Mouse (Mus musculus): ENCODE results near the gene Gsx1.

Gsx1 gene

GRCm38 (mm10) chr5:147188571-147188975 is at the start of gene Gsx1:
TSS of gene Gsx1 (plus strand) at chr5:147188696.
- DNase-seq (ENCODE audit: low read depth in 1 of 2, low spot score in 2 of 2), result no peak

DNA sequence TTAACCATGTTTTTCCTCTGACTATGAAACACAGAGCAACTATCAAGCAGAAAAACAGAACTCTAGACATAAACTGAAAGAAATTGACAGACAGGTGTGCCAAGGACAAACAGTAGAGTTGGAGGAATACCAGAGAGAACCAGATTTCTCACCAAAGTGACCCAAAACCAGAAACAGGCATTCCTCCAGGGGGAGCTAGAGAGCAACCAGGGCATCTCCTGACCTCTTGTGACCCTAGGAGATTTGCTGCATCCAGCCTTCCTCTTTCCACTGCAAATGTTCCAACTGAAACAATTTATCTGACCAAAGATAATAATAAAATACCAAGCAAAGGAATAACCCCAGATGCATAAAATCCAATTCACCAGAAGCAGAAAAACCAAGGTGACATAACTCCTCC is 41.2 kb upstream of the Gsx1 start:
- no peak for DNase-seq (ENCODE audit: low read depth in 1 of 2, low spot score in 2 of 2)

DNA sequence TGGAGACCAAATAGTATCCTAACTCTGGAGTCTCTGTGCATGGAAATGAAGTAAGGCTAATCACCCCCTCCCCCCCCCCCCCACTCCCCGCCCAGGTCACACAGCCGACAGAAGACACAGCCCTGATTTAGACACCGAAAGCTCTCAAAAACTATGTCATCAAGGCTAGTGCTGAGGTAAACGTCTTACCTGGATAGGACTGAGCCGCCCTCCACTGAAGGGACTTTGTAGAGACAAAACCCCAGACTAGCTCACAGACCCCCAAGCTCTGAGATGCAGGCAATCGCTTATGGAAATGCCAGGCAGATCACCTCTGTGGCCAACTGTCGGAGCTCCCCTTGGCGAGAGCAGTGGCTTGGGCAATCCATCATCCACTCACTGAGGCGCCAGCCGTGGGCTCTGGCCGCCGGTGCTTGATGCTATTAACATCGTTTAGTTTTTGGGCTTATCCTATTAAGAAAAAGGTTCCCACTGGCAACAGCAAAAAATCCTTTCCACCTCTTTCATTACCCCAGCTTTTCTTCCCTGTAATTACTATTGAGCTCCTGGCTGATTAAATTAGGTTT is 33.6 kb upstream of the Gsx1 start:
- DNase-seq (ENCODE audit: low read depth in 1 of 2, low spot score in 2 of 2), result no peak

- no peak for DNase-seq (ENCODE audit: low read depth in 1 of 2, low spot score in 2 of 2)
These were observed 32.9 kb upstream of the Gsx1 start for GRCm38 (mm10) chr5:147155449-147156133.

GRCm38 (mm10) chr5:147156376-147156775 is 32.1 kb upstream of the Gsx1 start:
- no peak for DNase-seq (ENCODE audit: low read depth in 1 of 2, low spot score in 2 of 2)

GRCm38 (mm10) chr5:147157441-147157840 is 31.1 kb upstream of the Gsx1 start:
- DNase-seq (ENCODE audit: low read depth in 1 of 2, low spot score in 2 of 2), result no peak

DNA sequence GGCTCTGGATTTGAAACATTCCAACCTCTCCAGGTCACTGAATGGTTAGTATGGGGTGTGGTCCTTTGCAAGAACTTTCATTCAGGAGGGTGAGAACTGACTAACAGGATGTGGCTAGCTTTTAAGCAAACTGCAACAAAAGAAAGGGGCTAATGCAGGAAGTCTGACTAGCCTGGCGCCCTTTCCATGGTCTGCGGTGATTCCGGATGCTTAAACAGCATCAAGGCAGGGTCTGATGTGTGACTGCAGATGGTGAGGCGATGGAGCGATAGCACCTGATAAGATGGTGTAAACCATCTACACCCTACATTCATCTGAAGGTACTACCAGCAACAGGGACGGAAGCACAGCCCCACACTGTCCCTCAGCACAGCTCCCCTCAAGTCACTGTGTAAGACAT is 29.2 kb upstream of the Gsx1 start:
- no peak for DNase-seq (ENCODE audit: low read depth in 1 of 2, low spot score in 2 of 2)

- no peak for DNase-seq (ENCODE audit: low read depth in 1 of 2, low spot score in 2 of 2)
These were observed 28.7 kb upstream of the Gsx1 start for GRCm38 (mm10) chr5:147159792-147160191.

DNA sequence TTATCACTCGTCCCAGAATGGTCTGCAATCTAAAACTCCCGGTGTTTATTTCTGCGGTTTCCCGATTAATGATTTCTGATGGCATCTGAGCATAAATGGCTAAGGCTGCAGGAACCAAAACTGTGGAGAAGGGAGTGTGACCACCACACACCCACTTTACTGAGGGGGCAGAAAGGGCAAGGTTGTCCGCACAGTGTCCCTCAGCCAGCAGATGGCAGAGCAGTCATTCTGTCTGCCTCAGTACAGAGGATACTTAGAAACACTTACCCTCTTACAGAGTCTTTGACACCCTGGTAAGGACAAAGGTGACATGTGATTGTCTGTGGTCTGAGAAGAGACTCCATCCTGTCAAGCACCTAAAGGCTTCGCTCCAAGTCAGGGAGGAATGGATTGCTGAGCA is 23.4 kb upstream of the Gsx1 start:
- no peak for DNase-seq (ENCODE audit: low read depth in 1 of 2, low spot score in 2 of 2)

DNA sequence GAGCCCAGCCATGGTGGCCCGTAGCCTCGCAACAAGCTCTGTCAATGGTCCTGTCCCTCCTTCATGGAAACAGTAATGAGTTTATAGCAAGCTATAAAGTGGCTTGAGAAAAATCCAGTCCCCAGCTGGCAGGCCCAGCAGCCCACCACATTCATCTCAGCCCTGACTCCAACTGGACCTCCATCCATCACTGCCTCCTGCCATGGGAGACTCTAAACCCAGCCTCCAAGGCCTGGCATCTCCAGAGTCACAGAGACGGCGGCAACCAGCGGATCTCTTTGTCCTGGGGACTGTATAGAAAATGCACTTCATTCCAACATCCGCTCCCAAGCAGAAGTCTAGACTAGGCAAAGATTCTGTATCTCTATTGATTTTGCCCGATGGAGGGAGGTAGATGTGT is 18.4 kb upstream of the Gsx1 start:
- no peak for DNase-seq (ENCODE audit: low read depth in 1 of 2, low spot score in 2 of 2)

DNA sequence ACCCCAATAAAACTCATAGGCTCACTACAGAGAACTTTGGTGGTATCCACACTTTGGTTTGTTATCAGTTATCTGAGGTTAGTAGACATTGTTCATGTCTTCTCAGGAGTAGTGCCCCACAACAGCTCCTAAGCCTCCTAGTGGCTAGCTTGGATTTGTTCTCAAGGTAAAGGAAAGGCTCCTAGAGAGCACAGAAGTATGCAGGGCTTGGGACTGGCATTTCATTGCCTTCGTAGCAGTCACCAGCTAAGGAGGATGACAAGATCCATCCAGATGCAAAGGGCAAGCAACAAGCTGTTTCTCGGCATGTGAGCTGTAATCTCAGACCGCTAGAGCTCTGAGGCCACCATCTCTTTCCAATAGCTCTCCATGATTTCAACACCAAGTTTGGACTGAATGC is 14.4 kb upstream of the Gsx1 start:
- no peak for DNase-seq (ENCODE audit: low read depth in 1 of 2, low spot score in 2 of 2)

GRCm38 (mm10) chr5:147185174-147185915 is 3.2 kb upstream of the Gsx1 start:
- no peak for DNase-seq (ENCODE audit: low read depth in 1 of 2, low spot score in 2 of 2)

GRCm38 (mm10) chr5:147186001-147186431 is 2.5 kb upstream of the Gsx1 start:
- DNase-seq (ENCODE audit: low read depth in 1 of 2, low spot score in 2 of 2), result no peak

DNA sequence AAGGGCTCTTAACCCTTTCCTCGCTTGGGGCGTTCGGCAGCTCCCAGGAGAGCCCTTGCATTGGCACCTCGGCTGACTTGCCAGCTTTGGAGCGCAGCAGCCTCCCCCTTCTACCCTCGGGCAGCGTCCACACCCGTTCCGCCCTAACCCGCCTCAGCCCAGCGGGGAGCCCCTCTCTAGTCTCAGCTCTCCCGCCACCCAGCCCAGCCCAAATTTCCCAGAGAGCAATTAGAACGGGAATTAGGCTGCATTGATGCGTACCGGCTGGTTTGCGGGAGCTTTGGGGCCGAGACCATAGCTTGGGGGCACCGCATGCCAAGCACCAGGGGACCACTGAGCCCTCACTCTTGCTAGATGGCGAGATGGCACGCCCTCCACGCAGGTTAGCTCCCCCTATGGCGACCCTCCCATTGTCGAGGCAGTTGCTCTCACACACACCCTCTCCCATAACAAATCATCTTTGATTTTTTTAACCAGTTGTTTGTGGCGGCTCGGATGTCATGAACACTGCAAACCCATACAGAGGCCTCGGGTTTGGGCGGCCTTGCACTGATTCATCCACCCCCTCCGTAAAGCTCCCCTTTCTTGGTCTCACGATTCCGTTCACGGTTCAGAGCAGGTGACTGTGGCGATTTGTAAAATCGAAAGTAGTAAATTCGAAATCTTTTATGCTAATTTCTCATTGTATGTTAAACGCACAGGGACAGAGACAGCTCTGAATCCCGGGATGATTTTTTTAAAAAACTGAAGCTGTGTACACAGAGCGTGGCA is 1.5 kb upstream of the Gsx1 start:
- no peak for DNase-seq (ENCODE audit: low read depth in 1 of 2, low spot score in 2 of 2)

- DNase-seq (ENCODE audit: low read depth in 1 of 2, low spot score in 2 of 2), result no peak
These were observed 835 bp upstream of the Gsx1 start for GRCm38 (mm10) chr5:147187552-147188170.

DNA sequence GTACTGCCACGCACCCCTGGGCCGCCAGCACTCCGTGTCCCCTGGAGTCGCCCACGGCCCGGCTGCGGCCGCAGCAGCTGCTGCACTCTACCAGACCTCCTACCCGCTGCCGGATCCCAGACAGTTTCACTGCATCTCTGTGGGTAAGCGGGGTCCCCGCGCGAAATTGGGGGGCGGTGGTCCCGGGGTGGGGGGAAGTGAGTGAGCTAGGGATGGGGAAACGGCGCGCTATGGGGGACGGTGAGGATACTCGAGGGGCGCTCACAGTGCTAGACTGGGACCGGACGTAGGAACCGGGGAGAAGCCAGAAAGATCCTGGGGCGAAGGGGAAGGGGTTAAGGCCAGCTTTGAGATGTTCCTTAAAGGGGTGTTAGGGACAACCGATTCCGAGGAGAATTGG is 660 bp downstream of the Gsx1 start:
- DNase-seq (ENCODE audit: low read depth in 1 of 2, low spot score in 2 of 2), result no peak

DNA sequence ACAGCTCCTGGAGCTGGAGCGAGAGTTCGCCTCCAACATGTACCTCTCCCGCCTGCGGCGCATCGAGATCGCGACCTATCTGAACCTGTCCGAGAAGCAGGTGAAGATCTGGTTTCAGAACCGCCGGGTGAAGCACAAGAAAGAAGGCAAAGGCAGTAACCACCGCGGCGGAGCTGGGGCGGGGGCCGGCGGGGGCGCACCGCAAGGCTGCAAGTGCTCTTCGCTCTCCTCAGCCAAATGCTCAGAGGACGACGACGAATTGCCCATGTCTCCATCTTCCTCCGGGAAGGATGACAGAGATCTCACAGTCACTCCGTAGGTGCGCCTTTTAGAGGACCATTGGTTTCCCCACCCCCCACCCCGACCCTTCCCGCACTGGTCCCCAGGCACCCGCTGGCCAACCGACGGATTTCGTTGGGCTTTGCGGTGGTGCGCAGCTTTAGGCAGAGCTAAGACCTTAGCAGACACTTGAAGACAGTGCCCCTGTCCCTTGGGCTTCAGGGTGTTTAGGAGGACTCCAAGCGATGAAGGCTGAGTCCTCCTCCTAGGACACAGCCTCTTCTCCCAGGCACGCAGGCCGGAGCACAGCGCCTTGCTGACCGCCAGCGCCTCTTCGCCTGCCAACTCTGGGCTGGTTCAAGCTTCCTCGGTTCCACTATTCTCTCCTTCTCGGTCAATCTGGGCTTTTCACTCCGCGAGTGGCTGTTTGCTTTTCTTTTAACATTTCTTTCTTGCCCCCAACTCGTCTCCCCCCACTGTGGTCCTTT is 1.5 kb downstream of the Gsx1 start:
- no peak for DNase-seq (ENCODE audit: low read depth in 1 of 2, low spot score in 2 of 2)

- DNase-seq (ENCODE audit: low read depth in 1 of 2, low spot score in 2 of 2), result no peak
These were observed 2.4 kb downstream of the Gsx1 start for GRCm38 (mm10) chr5:147190885-147191284.

- DNase-seq (ENCODE audit: low read depth in 1 of 2, low spot score in 2 of 2), result no peak
These were observed 3.5 kb downstream of the Gsx1 start for GRCm38 (mm10) chr5:147191801-147192575.

DNA sequence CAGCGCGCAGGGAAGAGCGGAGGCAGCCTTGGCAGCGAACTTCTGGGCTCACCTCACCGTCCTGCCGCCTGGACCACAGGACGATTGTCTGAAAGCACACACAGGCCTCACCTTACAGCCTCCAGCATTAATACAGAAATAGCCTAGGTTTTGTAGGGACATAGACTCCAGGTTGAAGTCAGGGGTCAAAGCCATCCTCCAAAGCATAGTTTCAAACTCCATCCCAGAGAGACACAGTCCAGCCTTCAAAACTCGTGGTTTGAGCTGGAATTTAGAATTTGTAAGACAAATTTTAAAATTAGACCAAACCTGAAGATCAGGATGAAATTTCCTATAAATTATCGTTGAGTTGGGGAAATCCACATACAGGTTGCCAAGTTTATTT is 4.1 kb downstream of the Gsx1 start:
- DNase-seq (ENCODE audit: low read depth in 1 of 2, low spot score in 2 of 2), result no peak

Data from monocyte, adult 2 months (primary cell).